Mouse (Mus musculus): ENCODE measurements around the gene Spata25. TPM values are rescaled to one million over a fixed set of nuclear protein-coding genes. Genes with fewer than 3 reads are reported as not detected.

Spata25 gene
- polyA plus RNA-seq, 1 experiment = 0.40 TPM

DNA sequence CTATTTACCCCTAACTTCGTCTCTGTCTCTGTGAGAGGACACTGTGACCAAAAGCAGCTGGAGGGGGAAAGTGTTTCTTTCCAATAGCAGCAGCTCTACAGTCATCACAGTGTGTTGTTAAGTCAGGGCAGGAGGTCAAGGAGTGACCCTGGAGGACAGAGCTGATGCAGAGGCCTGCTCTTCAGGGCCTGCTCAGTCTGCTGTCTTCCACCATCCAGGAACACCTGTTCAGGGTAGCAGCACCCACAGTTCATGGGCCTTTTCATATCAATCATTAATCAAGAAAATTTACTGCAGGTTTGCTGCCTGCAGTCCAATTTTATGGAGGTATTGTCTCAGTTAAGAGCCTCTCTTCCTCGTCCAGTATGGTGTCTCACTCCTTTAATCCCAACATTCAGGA lies 14.8 kb downstream of the Spata25 start:
- no peak for TF ChIP-seq POLR2A (IDR thresholded peaks at IDR 0.05; ENCODE audit: insufficient read length, low read depth)
- no peak for TF ChIP-seq TCF3 (IDR thresholded peaks at IDR 0.05; ENCODE audit: insufficient read length, low read depth)
- TF ChIP-seq E2F4 (IDR thresholded peaks at IDR 0.05; ENCODE audit: insufficient read depth) = no peak
- TF ChIP-seq TCF12 (IDR thresholded peaks at IDR 0.05; ENCODE audit: insufficient read depth, poor library complexity, severe bottlenecking) = no peak
- no peak for TF ChIP-seq MYOD1 (IDR thresholded peaks at IDR 0.05; ENCODE audit: control insufficient read depth in 1 of 3, insufficient read length in 2 of 3, low read depth in 2 of 3)
- H3ac ChIP-seq (ENCODE audit: control insufficient read depth, insufficient read length) = no peak overlapping the region

DNA sequence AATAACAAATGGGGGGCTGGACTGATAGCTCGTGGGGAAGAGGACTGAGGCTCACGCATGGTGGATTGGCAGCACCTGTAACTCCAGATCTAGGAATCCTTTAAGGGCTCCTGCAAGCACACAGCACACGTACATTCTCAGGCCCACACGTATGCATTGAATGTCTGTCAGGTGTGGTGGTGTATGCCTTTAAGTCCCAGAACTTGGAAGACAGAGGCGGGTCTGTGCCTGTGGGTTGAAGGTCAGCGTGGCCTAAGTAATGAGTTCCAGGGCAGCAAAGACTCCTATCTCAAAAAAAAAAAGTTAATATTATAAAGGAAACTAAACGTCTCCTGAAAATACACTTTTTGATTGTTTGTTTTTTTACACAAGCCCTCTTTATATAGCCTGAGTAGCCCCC lies 21.7 kb downstream of the Spata25 start:
- Histone ChIP-seq H3K36me3 (ENCODE audit: control insufficient read depth, insufficient read depth) (peaks cover 5% of the 10 kb centered on the region), H3K4me2 (ENCODE audit: low read depth) (no peak overlapping the region), H3K27me3 (ENCODE audit: control insufficient read depth, insufficient read depth, insufficient read length) (no peaks in the 10 kb centered on the region), H3K79me2 (ENCODE audit: control insufficient read depth, insufficient read depth) (peaks cover 18% of the 10 kb centered on the region), H3K4me3 (no peak overlapping the region), H3ac (ENCODE audit: control insufficient read depth, insufficient read length) (no peak overlapping the region)
- TF ChIP-seq MAX (IDR thresholded peaks at IDR 0.05; ENCODE audit: low read depth) (no peak), MYOG (IDR thresholded peaks at IDR 0.05; ENCODE audit: control insufficient read depth in 1 of 3, insufficient read depth in 1 of 3, insufficient read length in 2 of 3, low read depth in 2 of 3) (no peak), REST (IDR thresholded peaks at IDR 0.05; ENCODE audit: insufficient read depth, insufficient read length) (no peak), MYOD1 (IDR thresholded peaks at IDR 0.05; ENCODE audit: control insufficient read depth in 1 of 3, insufficient read length in 2 of 3, low read depth in 2 of 3) (no peak), USF1 (IDR thresholded peaks at IDR 0.05; ENCODE audit: low read depth) (no peak), CEBPB (IDR thresholded peaks at IDR 0.05; ENCODE audit: insufficient read depth, poor library complexity, severe bottlenecking) (no peak), POLR2A (IDR thresholded peaks at IDR 0.05; ENCODE audit: insufficient read length, low read depth) (no peak), TCF12 (IDR thresholded peaks at IDR 0.05; ENCODE audit: insufficient read depth, poor library complexity, severe bottlenecking) (no peak), TCF3 (IDR thresholded peaks at IDR 0.05; ENCODE audit: insufficient read length, low read depth) (no peak), E2F4 (IDR thresholded peaks at IDR 0.05; ENCODE audit: insufficient read depth) (no peak)

More for the DNA sequence above, 14.8 kb downstream of the Spata25 start:
- no peaks in the 10 kb centered on the region for H3K79me2 ChIP-seq (ENCODE audit: control insufficient read depth, insufficient read depth)
- H3K4me3 ChIP-seq = no peak overlapping the region
- no peaks in the 10 kb centered on the region for H3K27me3 ChIP-seq (ENCODE audit: control insufficient read depth, insufficient read depth, insufficient read length)
- H3K4me2 ChIP-seq (ENCODE audit: low read depth) = no peak overlapping the region
- no peaks in the 10 kb centered on the region for H3K36me3 ChIP-seq (ENCODE audit: control insufficient read depth, insufficient read depth)

DNA sequence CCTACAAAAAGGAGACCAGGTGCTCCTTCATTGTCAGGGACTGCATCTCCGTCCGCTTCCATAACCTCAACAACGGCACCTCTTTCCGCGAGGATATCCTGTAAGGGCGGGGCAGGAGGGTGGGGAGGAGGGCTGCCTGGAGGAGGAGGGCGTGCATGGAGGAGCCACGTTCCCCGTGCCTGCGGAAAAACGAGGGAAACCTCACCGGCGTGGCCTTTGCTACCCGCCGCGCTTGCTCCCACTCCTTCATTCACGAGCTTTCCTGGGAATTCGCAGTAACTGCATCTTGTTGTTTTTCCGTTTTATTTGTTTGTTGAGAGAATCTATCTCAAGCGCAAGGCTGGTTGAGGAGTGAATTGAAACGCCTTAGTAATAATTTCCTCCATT lies 23.0 kb downstream of the Spata25 start:
- TF ChIP-seq MYOG (IDR thresholded peaks at IDR 0.05; ENCODE audit: control insufficient read depth in 1 of 3, insufficient read depth in 1 of 3, insufficient read length in 2 of 3, low read depth in 2 of 3) = no peak
- TF ChIP-seq USF1 (IDR thresholded peaks at IDR 0.05; ENCODE audit: low read depth) = no peak
- TF ChIP-seq TCF3 (IDR thresholded peaks at IDR 0.05; ENCODE audit: insufficient read length, low read depth) = no peak
- TF ChIP-seq SRF (IDR thresholded peaks at IDR 0.05; ENCODE audit: control insufficient read depth, insufficient read length, low read depth) = no peak
- TF ChIP-seq POLR2A (IDR thresholded peaks at IDR 0.05; ENCODE audit: insufficient read length, low read depth) = no peak
- no peak for TF ChIP-seq MAX (IDR thresholded peaks at IDR 0.05; ENCODE audit: low read depth)
- TF ChIP-seq POLR2AphosphoS2 (IDR thresholded peaks at IDR 0.05; ENCODE audit: insufficient read length, low read depth) = no peak
- no peak for TF ChIP-seq E2F4 (IDR thresholded peaks at IDR 0.05; ENCODE audit: insufficient read depth)
- TF ChIP-seq TCF12 (IDR thresholded peaks at IDR 0.05; ENCODE audit: insufficient read depth, poor library complexity, severe bottlenecking) = no peak
- TF ChIP-seq MYOD1 (IDR thresholded peaks at IDR 0.05; ENCODE audit: control insufficient read depth in 1 of 3, insufficient read length in 2 of 3, low read depth in 2 of 3) = no peak
- no peak for TF ChIP-seq REST (IDR thresholded peaks at IDR 0.05; ENCODE audit: insufficient read depth, insufficient read length)
- TF ChIP-seq CEBPB (IDR thresholded peaks at IDR 0.05; ENCODE audit: insufficient read depth, poor library complexity, severe bottlenecking) = no peak
- H3K4me3 ChIP-seq = peak overlapping the region; percentile 85
- H3K27me3 ChIP-seq (ENCODE audit: control insufficient read depth, insufficient read depth, insufficient read length) = no peaks in the 10 kb centered on the region
- peaks cover 11% of the 10 kb centered on the region for H3K36me3 ChIP-seq (ENCODE audit: control insufficient read depth, insufficient read depth)
- H3K79me2 ChIP-seq (ENCODE audit: control insufficient read depth, insufficient read depth) = peaks cover 18% of the 10 kb centered on the region
- H3ac ChIP-seq (ENCODE audit: control insufficient read depth, insufficient read length) = no peak overlapping the region
- peak overlapping the region; percentile 91 for H3K4me2 ChIP-seq (ENCODE audit: low read depth)

DNA sequence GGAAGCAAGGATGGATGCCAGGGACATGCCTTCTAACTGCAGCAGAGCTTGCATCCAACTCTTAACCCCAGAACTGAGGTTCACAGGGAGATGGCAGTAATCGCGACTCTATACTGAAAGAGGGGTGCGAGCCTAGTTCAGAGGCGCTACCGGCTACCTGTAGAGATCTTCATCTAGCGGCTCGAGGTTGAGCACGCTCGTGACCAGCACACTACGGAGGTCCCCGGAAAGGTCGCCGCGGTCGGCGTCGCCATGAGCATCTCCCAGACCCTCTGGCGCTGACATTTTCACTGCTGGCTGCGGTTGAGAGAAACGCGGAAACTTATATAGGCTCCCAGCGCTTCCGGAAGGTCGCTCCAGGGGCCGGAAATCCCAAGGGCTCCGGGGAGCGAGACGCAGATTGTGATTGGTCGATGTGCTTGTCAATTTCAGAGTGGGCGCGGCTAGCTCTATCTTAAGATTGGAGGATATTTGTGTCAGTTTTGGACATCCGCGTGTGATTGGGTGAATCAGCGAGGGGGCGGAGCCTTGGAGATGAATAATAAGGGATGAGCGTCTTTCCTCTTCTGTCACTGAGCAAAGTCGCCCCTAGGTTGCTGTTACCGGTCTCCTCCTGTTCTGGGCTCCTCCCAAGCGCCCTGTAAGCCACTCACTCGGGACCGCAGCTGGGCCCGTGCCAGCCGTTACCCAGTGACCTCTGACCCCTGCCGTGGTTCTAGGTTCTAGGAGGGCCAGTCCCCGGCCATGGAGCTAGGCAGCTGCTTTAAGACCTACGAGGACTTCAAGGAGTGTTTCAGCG lies 23.6 kb downstream of the Spata25 start, which contains the start of the genes Acot8 and Zswim3:
Gene Acot8, minus strand, starts transcription at position 350 of the 799 bp plus-strand sequence.
Gene Zswim3, plus strand, starts transcription at position 566 of the 799 bp plus-strand sequence.
- TF ChIP-seq CEBPB (IDR thresholded peaks at IDR 0.05; ENCODE audit: insufficient read depth, poor library complexity, severe bottlenecking) (no peak), POLR2A (IDR thresholded peaks at IDR 0.05; ENCODE audit: insufficient read length, low read depth) (peak; percentile 68), MYOG (IDR thresholded peaks at IDR 0.05; ENCODE audit: control insufficient read depth in 1 of 3, insufficient read depth in 1 of 3, insufficient read length in 2 of 3, low read depth in 2 of 3) (no peak), SRF (IDR thresholded peaks at IDR 0.05; ENCODE audit: control insufficient read depth, insufficient read length, low read depth) (no peak), TCF3 (IDR thresholded peaks at IDR 0.05; ENCODE audit: insufficient read length, low read depth) (no peak), E2F4 (IDR thresholded peaks at IDR 0.05; ENCODE audit: insufficient read depth) (no peak), REST (IDR thresholded peaks at IDR 0.05; ENCODE audit: insufficient read depth, insufficient read length) (no peak), MYOD1 (IDR thresholded peaks at IDR 0.05; ENCODE audit: control insufficient read depth in 1 of 3, insufficient read length in 2 of 3, low read depth in 2 of 3) (no peak), POLR2AphosphoS2 (IDR thresholded peaks at IDR 0.05; ENCODE audit: insufficient read length, low read depth) (peak; percentile 78), USF1 (IDR thresholded peaks at IDR 0.05; ENCODE audit: low read depth) (no peak), MAX (IDR thresholded peaks at IDR 0.05; ENCODE audit: low read depth) (no peak), TCF12 (IDR thresholded peaks at IDR 0.05; ENCODE audit: insufficient read depth, poor library complexity, severe bottlenecking) (no peak)
- peaks cover 18% of the 10 kb centered on the region for H3K79me2 ChIP-seq (ENCODE audit: control insufficient read depth, insufficient read depth)
- H3K4me3 ChIP-seq = peak within 1 kb of the TSS; percentile 85
- peak within 1 kb of the TSS; percentile 64 for H3ac ChIP-seq (ENCODE audit: control insufficient read depth, insufficient read length)
- H3K36me3 ChIP-seq (ENCODE audit: control insufficient read depth, insufficient read depth) = peaks cover 11% of the 10 kb centered on the region
- peak within 1 kb of the TSS; percentile 91 for H3K4me2 ChIP-seq (ENCODE audit: low read depth)
- H3K27me3 ChIP-seq (ENCODE audit: control insufficient read depth, insufficient read depth, insufficient read length) = no peaks in the 10 kb centered on the region
